Mouse (Mus musculus) bone marrow macrophage, adult 2 months (primary cell): ENCODE results near the gene Nav1. TPM values are rescaled to one million over a fixed set of nuclear protein-coding genes. Genes with fewer than 3 reads are reported as not detected.

ENCODE experiments used
- H3K27ac ChIP-seq: 2 replicates; pipeline ENCODE4 v1.5.1; 2012; ENCODE audit warnings: low read depth, low read length; ENCODE audit not compliant: insufficient read depth
- H3K4me1 ChIP-seq: 2 replicates; pipeline ENCODE4 v1.6.1; 2012; ENCODE audit warnings: low read length; ENCODE audit not compliant: control insufficient read depth, insufficient read depth
- H3K4me3 ChIP-seq: 2 replicates; pipeline ENCODE4 v1.5.1; 2012; ENCODE audit warnings: mild to moderate bottlenecking, low read length, moderate library complexity; ENCODE audit not compliant: insufficient read depth
- CTCF ChIP-seq: IDR thresholded peaks from 2 replicates; pipeline ENCODE4 v1.5.1; 2012; ENCODE audit warnings: low read depth, mild to moderate bottlenecking, low read length, moderate library complexity
- POLR2A ChIP-seq: IDR thresholded peaks from 2 replicates; pipeline ENCODE4 v1.6.1; 2012; ENCODE audit warnings: mild to moderate bottlenecking, low read depth, low read length, borderline replicate concordance
- polyA plus RNA-seq: library from polyadenylated mRNA; stranded (reverse); fragments of >200 nt; gene quantifications from 2 replicates; pipeline ENCODE4 v1.2.4, GENCODE M21; 2012; ENCODE audit not compliant: missing spikeins, insufficient read depth, insufficient read length

Nav1 gene
- polyA plus RNA-seq, 1 experiment: 81.3 TPM

DNA sequence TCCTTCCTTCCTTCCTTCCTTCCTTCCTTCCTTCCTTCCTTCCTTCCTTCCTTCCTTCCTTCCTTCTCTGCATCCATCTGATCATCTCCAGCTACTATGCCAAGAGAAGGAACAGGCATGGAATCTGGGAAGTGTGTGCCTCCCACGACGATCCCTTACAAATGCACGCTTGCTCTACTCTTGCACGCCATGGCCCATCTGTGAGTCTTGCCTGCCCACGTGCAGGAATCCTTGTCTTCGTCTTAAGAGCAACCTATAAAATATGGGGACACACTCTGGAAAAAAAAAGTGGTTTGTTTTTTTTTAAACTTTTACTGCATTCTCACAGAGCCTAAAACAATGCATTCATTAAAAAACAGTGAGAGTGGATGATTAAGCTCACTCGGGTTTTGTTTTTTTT is 40.5 kb downstream of the Nav1 start:
- TF ChIP-seq POLR2A (no peak), CTCF (no peak)

GRCm38 (mm10) chr1:135565775-135566174 is 41.3 kb downstream of the Nav1 start:
- TF ChIP-seq POLR2A: no peak
- no peak for TF ChIP-seq CTCF
- no peak overlapping the region for H3K4me3 ChIP-seq
- H3K27ac ChIP-seq: no peak overlapping the region
- H3K4me1 ChIP-seq: no peaks in the 10 kb centered on the region

More for the DNA sequence above, 40.5 kb downstream of the Nav1 start:
- H3K4me3 ChIP-seq: no peak overlapping the region
- no peaks in the 10 kb centered on the region for H3K4me1 ChIP-seq
- H3K27ac ChIP-seq: no peak overlapping the region

DNA sequence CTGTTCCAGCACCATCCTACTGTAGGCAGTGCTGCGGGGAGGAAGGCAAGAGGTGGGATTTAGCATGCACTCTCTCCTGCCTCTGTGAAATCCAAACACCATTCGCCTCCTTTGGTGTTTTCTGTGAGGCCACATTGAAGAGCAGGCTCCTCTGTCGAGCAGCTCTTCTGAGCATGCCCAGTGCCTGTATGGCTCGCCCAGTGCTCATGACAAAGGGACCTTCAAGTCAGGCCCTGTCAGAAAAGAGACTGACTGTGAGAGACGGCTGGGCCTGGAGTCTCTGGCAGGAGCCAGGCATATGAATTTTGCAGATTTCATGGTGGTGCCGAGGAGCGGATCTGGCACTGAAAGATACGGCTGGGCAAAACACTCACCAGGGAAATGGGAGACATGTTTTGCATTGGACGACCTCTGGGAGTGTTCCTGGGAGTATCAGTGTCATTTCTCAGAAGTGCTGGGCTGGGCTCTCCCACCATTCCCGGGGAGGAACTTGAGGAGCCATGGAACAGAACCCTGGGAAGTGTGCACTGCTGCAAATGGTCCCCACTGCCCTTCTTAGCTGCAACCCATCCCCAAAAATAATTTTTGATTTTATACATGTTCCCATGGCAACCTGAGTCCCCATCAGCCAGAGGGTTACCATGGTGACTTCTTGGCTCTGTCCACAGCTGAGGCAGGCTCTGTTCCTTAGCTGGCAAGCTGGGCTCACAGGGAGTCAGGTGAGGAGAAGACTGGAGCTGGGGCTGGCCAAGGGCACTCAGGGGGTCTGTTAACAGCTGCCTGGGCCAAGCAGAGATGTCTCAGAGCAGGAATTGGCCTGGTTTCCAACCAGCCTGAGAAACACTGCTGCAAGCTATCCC is 42.2 kb downstream of the Nav1 start:
- TF ChIP-seq CTCF (no peak), POLR2A (no peak)
- no peaks in the 10 kb centered on the region for H3K4me1 ChIP-seq
- no peak overlapping the region for H3K27ac ChIP-seq
- no peak overlapping the region for H3K4me3 ChIP-seq

GRCm38 (mm10) chr1:135563781-135564414 is 43.2 kb downstream of the Nav1 start:
- H3K4me3 ChIP-seq: no peak overlapping the region

DNA sequence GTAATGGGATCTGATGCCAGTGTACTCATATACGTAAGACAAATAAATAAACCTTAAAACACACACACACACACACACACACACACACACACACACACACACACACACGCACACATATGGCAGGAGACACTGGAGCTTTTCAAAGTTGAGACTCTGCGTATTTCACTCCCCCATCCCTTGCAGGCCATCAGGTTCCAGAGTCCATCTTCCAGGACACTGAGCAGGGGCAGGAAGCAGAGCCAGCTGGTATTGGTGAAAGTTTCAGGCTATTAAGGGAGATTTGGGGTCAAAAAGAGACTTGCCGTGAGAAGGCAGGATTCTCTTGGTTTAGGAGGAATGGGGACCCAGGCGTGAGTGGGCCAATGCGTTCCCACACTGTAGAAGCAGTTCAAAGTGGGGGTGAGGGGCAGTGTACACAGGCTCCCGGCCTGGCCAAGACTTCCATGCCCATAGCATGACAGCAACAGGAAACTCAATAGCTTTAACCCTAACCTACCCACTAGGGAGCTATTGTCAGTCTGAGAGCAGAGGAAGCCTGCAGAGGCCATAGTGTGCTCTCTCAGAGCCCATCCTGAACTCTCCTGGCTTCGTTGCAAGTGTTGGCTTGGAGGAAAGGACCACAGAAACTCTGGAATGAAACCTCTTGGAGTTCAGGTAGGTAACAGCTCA is 44.0 kb downstream of the Nav1 start:
- no peak overlapping the region for H3K4me3 ChIP-seq
- H3K27ac ChIP-seq: no peak overlapping the region
- no peak for TF ChIP-seq CTCF
- no peak for TF ChIP-seq POLR2A
- H3K4me1 ChIP-seq: no peaks in the 10 kb centered on the region

More at GRCm38 (mm10) chr1:135563781-135564414, 43.2 kb downstream of the Nav1 start:
- no peak for TF ChIP-seq CTCF
- TF ChIP-seq POLR2A: no peak
- H3K4me1 ChIP-seq: no peaks in the 10 kb centered on the region
- no peak overlapping the region for H3K27ac ChIP-seq

DNA sequence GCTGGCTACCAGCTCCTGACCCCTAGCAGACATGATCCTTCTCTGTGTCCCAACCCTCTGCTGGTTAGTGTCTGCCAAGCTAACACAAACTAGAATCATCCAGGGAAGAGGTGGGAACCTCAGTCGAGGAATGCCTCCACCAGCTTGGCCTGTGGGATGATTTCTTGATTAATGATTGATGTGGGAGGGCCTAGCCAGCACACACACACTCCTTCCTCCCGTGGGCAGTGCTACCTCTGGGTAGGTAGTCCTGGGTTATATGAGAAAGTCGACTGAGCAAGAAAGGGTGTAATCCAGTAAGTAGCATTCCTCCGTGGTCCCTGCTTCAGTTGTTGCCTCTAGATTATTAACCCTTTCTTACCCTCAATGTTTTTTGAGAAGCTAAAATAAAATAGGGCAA is 45.0 kb downstream of the Nav1 start:
- TF ChIP-seq CTCF: no peak
- no peak for TF ChIP-seq POLR2A
- Histone ChIP-seq H3K4me1 (no peaks in the 10 kb centered on the region), H3K4me3 (no peak overlapping the region), H3K27ac (no peak overlapping the region)

- no peak for TF ChIP-seq CTCF
- TF ChIP-seq POLR2A: no peak
- H3K27ac ChIP-seq: no peak overlapping the region
- H3K4me3 ChIP-seq: no peak overlapping the region
- no peaks in the 10 kb centered on the region for H3K4me1 ChIP-seq
Measured at GRCm38 (mm10) chr1:135561282-135561681, 45.8 kb downstream of the Nav1 start.

DNA sequence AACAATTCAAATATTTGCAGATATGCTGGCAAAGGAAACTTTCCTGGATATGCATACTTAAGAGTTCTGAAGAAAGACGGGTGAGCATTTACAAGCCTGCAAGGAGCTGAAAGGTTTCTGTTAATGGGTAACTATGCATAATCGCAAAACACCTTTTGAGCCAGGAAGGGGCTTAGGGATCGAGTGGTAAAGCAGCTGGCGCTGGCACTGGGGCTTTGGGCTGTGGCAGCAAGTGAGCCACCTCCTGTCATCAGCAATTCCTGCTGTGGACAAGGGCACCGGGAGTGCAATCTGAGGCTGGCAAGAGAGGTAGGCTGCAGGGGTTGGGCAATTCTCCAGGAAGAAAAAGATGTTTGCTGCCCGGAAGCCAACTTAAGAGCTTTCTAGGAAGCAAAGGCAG is 49.1 kb downstream of the Nav1 start:
- no peak for TF ChIP-seq POLR2A
- no peak for TF ChIP-seq CTCF
- Histone ChIP-seq H3K4me1 (peaks cover 25% of the 10 kb centered on the region), H3K4me3 (no peak overlapping the region), H3K27ac (no peak overlapping the region)

- no peak overlapping the region for H3K27ac ChIP-seq
- H3K4me1 ChIP-seq: peaks cover 30% of the 10 kb centered on the region
- no peak for TF ChIP-seq POLR2A
- no peak for TF ChIP-seq CTCF
- H3K4me3 ChIP-seq: no peak overlapping the region
Measured at GRCm38 (mm10) chr1:135555885-135556284, 51.2 kb downstream of the Nav1 start.

GRCm38 (mm10) chr1:135554632-135555260 is 52.3 kb downstream of the Nav1 start:
- peaks cover 30% of the 10 kb centered on the region for H3K4me1 ChIP-seq
- H3K4me3 ChIP-seq: no peak overlapping the region
- H3K27ac ChIP-seq: no peak overlapping the region
- TF ChIP-seq POLR2A (no peak), CTCF (no peak)
